Mouse (Mus musculus) neutrophil, adult 83 days (primary cell): ENCODE data around the gene Oxct2b. TPM values are rescaled to one million over a fixed set of nuclear protein-coding genes. Genes with fewer than 3 reads are reported as not detected.

Source experiments
- total RNA-seq, 2 experiments: library from RNA; stranded (reverse); gene quantifications; one replicate each; pipeline ENCODE4 v1.2.4; 2023

Gene Oxct2b
- not detected for total RNA-seq

DNA sequence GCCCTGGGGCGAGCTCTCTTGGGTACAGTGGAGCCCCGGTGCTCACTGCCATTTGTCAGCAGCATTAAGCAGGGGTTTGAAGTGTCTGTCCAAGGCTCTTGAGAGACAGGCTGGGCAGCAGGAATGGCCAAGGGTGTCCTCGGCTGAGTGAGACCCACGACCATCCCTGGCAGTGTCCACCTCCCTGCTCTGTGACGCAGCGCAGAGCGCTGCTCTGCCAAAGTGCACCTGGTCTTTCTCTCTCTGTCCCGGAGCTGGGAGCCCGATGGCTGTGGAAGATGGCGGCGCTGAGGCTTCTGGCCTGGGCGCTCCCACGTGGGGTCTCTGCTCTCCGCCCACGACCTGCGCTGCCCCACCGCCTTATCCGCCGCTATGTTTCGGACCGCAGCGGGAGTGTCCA lies at the start of gene Oxct2b:
TSS of gene Oxct2b (plus strand) at position 256 of the 400 bp plus-strand sequence.

GRCm38 (mm10) chr4:123104651-123105450 lies 11.2 kb upstream of the Oxct2b start, which contains the start of gene Bmp8b:
Gene Bmp8b, plus strand, starts transcription at chr4:123105165.

DNA sequence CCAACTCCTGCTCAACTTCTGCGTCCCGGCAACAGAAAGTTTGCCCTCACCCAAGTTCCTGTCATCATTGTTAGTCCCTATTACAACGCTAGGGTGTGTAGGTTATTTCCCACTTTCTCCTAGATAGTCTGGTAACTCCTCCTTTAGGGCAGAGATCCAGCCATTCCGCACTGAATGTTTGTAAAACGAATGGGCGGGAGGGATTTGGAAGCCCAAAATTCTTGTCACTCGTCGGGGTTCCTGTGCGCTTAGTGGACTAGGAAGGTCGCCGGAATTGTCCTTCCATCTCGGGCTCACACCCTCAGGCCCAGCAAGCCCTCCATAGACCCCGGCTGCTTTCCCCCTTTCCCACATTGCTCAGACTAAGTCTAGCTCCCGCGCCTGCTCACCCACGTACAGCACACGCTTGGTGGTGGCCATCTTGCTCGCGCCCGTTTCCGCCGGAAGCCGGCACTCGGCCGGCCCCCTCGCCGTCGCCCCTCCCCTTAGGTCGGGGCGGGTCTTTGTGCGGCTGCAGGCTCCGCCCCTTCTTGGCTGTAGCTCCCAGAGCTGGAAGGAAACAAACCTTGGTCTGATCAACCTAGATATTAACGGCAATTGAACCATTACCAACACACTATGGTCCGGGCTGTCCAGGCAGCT lies 23.6 kb downstream of the Oxct2b start, which contains the start of gene Ppie:
TSS of gene Ppie (minus strand) at position 439 of the 642 bp plus-strand sequence.

Other genes with a start within 250 kb of the Oxct2b start
- gene Cap1, start 230.2 kb upstream of the Oxct2b start, total RNA-seq: 100 to 1,000 TPM; 798 to 872 TPM
- not detected for gene Mfsd2a, start 155.1 kb upstream of the Oxct2b start, total RNA-seq
- gene Mycl, start 120.6 kb upstream of the Oxct2b start, total RNA-seq: 1 to 10 TPM in 1 of 2 experiments, under 1 TPM in 1; 0.66 to 1.1 TPM
- gene Trit1, start 99.7 kb upstream of the Oxct2b start, total RNA-seq: 1 to 10 TPM; 4.9 to 5.8 TPM
- gene Bmp8b, start 11.1 kb upstream of the Oxct2b start, total RNA-seq: under 1 TPM in 1 of 2 experiments, not detected in 1; 0.26 TPM
- gene Ppie, start 23.7 kb downstream of the Oxct2b start, total RNA-seq: 10 to 100 TPM; 20.6 to 21.8 TPM
- not detected for gene Hpcal4, start 67.0 kb downstream of the Oxct2b start, total RNA-seq
- gene Nt5c1a, start 85.2 kb downstream of the Oxct2b start, total RNA-seq: not detected
- not detected for gene Heyl, start 117.3 kb downstream of the Oxct2b start, total RNA-seq
- 10 to 100 TPM; 76.0 to 96.6 TPM for gene Pabpc4, start 146.1 kb downstream of the Oxct2b start, total RNA-seq
- gene Oxct2a, start 207.4 kb downstream of the Oxct2b start, total RNA-seq: under 1 TPM in 1 of 2 experiments, not detected in 1; 0.26 TPM
- gene Bmp8a, start 227.0 kb downstream of the Oxct2b start, total RNA-seq: under 1 TPM; 0.24 to 0.35 TPM